Mouse (Mus musculus) olfactory bulb, adult 2 months (tissue): Measurements from ENCODE around the gene Arhgap44.

Experiments
- CTCF ChIP-seq: fragments of 200-500 bp; IDR thresholded peaks from 2 replicates; pipeline ENCODE4 v1.5.1; 2012; ENCODE audit warnings: low read depth, mild to moderate bottlenecking, low read length, moderate library complexity; ENCODE audit not compliant: insufficient read depth
- POLR2A ChIP-seq: fragments of 200-500 bp; IDR thresholded peaks from 2 replicates; pipeline ENCODE4 v1.6.1; 2012; ENCODE audit warnings: mild to moderate bottlenecking, low read depth, low read length, moderate library complexity; ENCODE audit not compliant: insufficient read depth

- TF ChIP-seq CTCF: no peak
- TF ChIP-seq POLR2A: no peak
Observed at GRCm38 (mm10) chr11:65004836-65005235, 157.9 kb downstream of the Arhgap44 start.
